Mouse (Mus musculus): ENCODE measurements around the gene Wdr59.

Gene Wdr59

GRCm38 (mm10) chr8:111492508-111492907 lies 29.4 kb downstream of the Wdr59 start:
- no peak for DNase-seq (ENCODE audit: low spot score)

GRCm38 (mm10) chr8:111491191-111491590 lies 30.7 kb downstream of the Wdr59 start:
- DNase-seq (ENCODE audit: low spot score) = no peak

- DNase-seq (ENCODE audit: low spot score) = no peak
Observed at GRCm38 (mm10) chr8:111490034-111490591, 31.8 kb downstream of the Wdr59 start.

GRCm38 (mm10) chr8:111480691-111481090 lies 41.2 kb downstream of the Wdr59 start:
- no peak for DNase-seq (ENCODE audit: low spot score)

- DNase-seq (ENCODE audit: low spot score) = no peak
Observed at GRCm38 (mm10) chr8:111477761-111478465, 44.0 kb downstream of the Wdr59 start.

GRCm38 (mm10) chr8:111471526-111472081 lies 50.3 kb downstream of the Wdr59 start:
- DNase-seq (ENCODE audit: low spot score) = no peak

GRCm38 (mm10) chr8:111469013-111469412 lies 52.9 kb downstream of the Wdr59 start:
- no peak for DNase-seq (ENCODE audit: low spot score)

- no peak for DNase-seq (ENCODE audit: low spot score)
Observed at GRCm38 (mm10) chr8:111465341-111465740, 56.6 kb downstream of the Wdr59 start.

GRCm38 (mm10) chr8:111464526-111464925 lies 57.4 kb downstream of the Wdr59 start:
- DNase-seq (ENCODE audit: low spot score) = no peak

GRCm38 (mm10) chr8:111449671-111450070 lies 72.2 kb downstream of the Wdr59 start:
- DNase-seq (ENCODE audit: low spot score) = no peak

- no peak for DNase-seq (ENCODE audit: low spot score)
Observed at GRCm38 (mm10) chr8:111445960-111446660, 75.8 kb downstream of the Wdr59 start.

GRCm38 (mm10) chr8:111445558-111445957 lies 76.3 kb downstream of the Wdr59 start:
- peak; percentile 49 for DNase-seq (ENCODE audit: low spot score)

GRCm38 (mm10) chr8:111444245-111444644 lies 77.6 kb downstream of the Wdr59 start:
- no peak for DNase-seq (ENCODE audit: low spot score)

- DNase-seq (ENCODE audit: low spot score) = peak; percentile 83
Observed at GRCm38 (mm10) chr8:111439189-111439588, 82.7 kb downstream of the Wdr59 start.

GRCm38 (mm10) chr8:111435071-111435828 lies 86.6 kb downstream of the Wdr59 start:
- no peak for DNase-seq (ENCODE audit: low spot score)

- no peak for DNase-seq (ENCODE audit: low spot score)
Observed at GRCm38 (mm10) chr8:111424646-111425045, 97.2 kb downstream of the Wdr59 start.

GRCm38 (mm10) chr8:111424181-111424580 lies 97.7 kb downstream of the Wdr59 start:
- no peak for DNase-seq (ENCODE audit: low spot score)

GRCm38 (mm10) chr8:111422614-111423013 lies 99.3 kb downstream of the Wdr59 start:
- no peak for DNase-seq (ENCODE audit: low spot score)

GRCm38 (mm10) chr8:111419171-111419570 lies 102.7 kb downstream of the Wdr59 start:
- DNase-seq (ENCODE audit: low spot score) = no peak

GRCm38 (mm10) chr8:111418601-111419000 lies 103.3 kb downstream of the Wdr59 start:
- DNase-seq (ENCODE audit: low spot score) = peak; percentile 45

GRCm38 (mm10) chr8:111417222-111417621 lies 104.7 kb downstream of the Wdr59 start:
- DNase-seq (ENCODE audit: low spot score) = no peak

- DNase-seq (ENCODE audit: low spot score) = peak; percentile 54
Observed at GRCm38 (mm10) chr8:111403391-111403790, 118.5 kb downstream of the Wdr59 start.
